Mouse (Mus musculus): ENCODE results near the gene Ccdc141. TPM values are rescaled to one million over a fixed set of nuclear protein-coding genes. Genes with fewer than 3 reads are reported as not detected.

Ccdc141 gene
- polyA plus RNA-seq, 1 experiment from 2014 or later: 31.9 TPM

DNA sequence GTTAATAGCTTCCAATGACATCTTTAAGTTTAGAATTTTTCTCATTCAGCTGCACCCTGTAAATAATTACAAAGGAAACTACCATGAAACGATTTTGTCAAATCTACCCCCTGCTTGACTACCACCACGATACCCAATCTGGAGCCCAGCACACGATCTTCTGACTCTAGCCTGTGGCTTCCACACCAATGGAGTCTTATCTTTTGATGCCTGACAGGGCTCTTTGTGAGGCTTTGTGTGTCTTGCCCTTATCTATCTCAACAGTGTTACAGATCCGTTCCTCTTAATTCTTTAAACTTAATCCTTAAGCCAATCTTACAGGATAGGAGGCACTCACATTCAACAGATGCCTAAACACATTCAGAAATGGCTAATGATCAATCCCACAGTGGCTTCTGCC lies 16.4 kb downstream of the Ccdc141 start:
- 28% methylated on average over 4 of the region's 4 CpGs for WGBS
- Histone ChIP-seq H3K4me1 (ENCODE audit: insufficient read depth, low read depth, low read length) (no peaks in the 10 kb centered on the region), H3K36me3 (ENCODE audit: insufficient read depth, low read length) (no peaks in the 10 kb centered on the region), H3K9ac (replicated peaks; ENCODE audit: low read depth) (no peak overlapping the region), H3K4me2 (replicated peaks; ENCODE audit: low read depth, low read length) (no peak overlapping the region), H3K27ac (ENCODE audit: low read length) (no peak overlapping the region), H3K27me3 (replicated peaks; ENCODE audit: insufficient read depth, low read length) (no peaks in the 10 kb centered on the region), H3K4me3 (ENCODE audit: low read depth, low read length) (no peak overlapping the region), H3K9me3 (ENCODE audit: low read length) (no peaks in the 10 kb centered on the region)
- ATAC-seq: no peak
- no peak for DNase-seq (ENCODE audit: low spot score)
- TF ChIP-seq CTCF (IDR thresholded peaks at IDR 0.05): no peak
- no peak for TF ChIP-seq EP300 (IDR thresholded peaks at IDR 0.05)

- H3K4me3 ChIP-seq (ENCODE audit: low read depth, low read length): no peak overlapping the region
- no peak overlapping the region for H3K27ac ChIP-seq (ENCODE audit: low read length)
- H3K4me2 ChIP-seq (replicated peaks; ENCODE audit: low read depth, low read length): no peak overlapping the region
- H3K36me3 ChIP-seq (ENCODE audit: insufficient read depth, low read length): no peaks in the 10 kb centered on the region
- H3K9me3 ChIP-seq (ENCODE audit: low read length): no peaks in the 10 kb centered on the region
- ATAC-seq (no peak), DNase-seq (ENCODE audit: low spot score) (no peak)
- H3K27me3 ChIP-seq (replicated peaks; ENCODE audit: insufficient read depth, low read length): no peaks in the 10 kb centered on the region
- WGBS: 90% methylated on average over 8 of the region's 8 CpGs
- H3K9ac ChIP-seq (replicated peaks; ENCODE audit: low read depth): no peak overlapping the region
- TF ChIP-seq EP300 (IDR thresholded peaks at IDR 0.05) (no peak), CTCF (IDR thresholded peaks at IDR 0.05) (no peak)
- H3K4me1 ChIP-seq (ENCODE audit: insufficient read depth, low read depth, low read length): no peaks in the 10 kb centered on the region
These were observed 19.2 kb downstream of the Ccdc141 start for GRCm38 (mm10) chr2:77151255-77151654.

- no peak overlapping the region for H3K4me2 ChIP-seq (replicated peaks; ENCODE audit: low read depth, low read length)
- 34% methylated on average over 2 of the region's 2 CpGs for WGBS
- TF ChIP-seq CTCF (IDR thresholded peaks at IDR 0.05) (no peak), EP300 (IDR thresholded peaks at IDR 0.05) (no peak)
These were observed 20.9 kb downstream of the Ccdc141 start for GRCm38 (mm10) chr2:77149576-77149975.

GRCm38 (mm10) chr2:77148215-77148614 lies 22.2 kb downstream of the Ccdc141 start:
- DNase-seq (ENCODE audit: low spot score) (no peak), ATAC-seq (no peak)
- no peak for TF ChIP-seq EP300 (IDR thresholded peaks at IDR 0.05)
- no peak for TF ChIP-seq CTCF (IDR thresholded peaks at IDR 0.05)
- no peak overlapping the region for H3K27ac ChIP-seq (ENCODE audit: low read length)
- 60% methylated on average over 4 of the region's 4 CpGs for WGBS
- no peaks in the 10 kb centered on the region for H3K4me1 ChIP-seq (ENCODE audit: insufficient read depth, low read depth, low read length)
- H3K27me3 ChIP-seq (replicated peaks; ENCODE audit: insufficient read depth, low read length): no peaks in the 10 kb centered on the region
- H3K4me2 ChIP-seq (replicated peaks; ENCODE audit: low read depth, low read length): no peak overlapping the region
- H3K36me3 ChIP-seq (ENCODE audit: insufficient read depth, low read length): no peaks in the 10 kb centered on the region
- no peaks in the 10 kb centered on the region for H3K9me3 ChIP-seq (ENCODE audit: low read length)
- no peak overlapping the region for H3K4me3 ChIP-seq (ENCODE audit: low read depth, low read length)
- H3K9ac ChIP-seq (replicated peaks; ENCODE audit: low read depth): no peak overlapping the region

More at GRCm38 (mm10) chr2:77149576-77149975, 20.9 kb downstream of the Ccdc141 start:
- no peak for ATAC-seq
- Histone ChIP-seq H3K4me3 (ENCODE audit: low read depth, low read length) (no peak overlapping the region), H3K36me3 (ENCODE audit: insufficient read depth, low read length) (no peaks in the 10 kb centered on the region), H3K4me1 (ENCODE audit: insufficient read depth, low read depth, low read length) (no peaks in the 10 kb centered on the region), H3K9me3 (ENCODE audit: low read length) (no peaks in the 10 kb centered on the region), H3K27ac (ENCODE audit: low read length) (no peak overlapping the region), H3K9ac (replicated peaks; ENCODE audit: low read depth) (no peak overlapping the region), H3K27me3 (replicated peaks; ENCODE audit: insufficient read depth, low read length) (no peaks in the 10 kb centered on the region)
- no peak for DNase-seq (ENCODE audit: low spot score)

DNA sequence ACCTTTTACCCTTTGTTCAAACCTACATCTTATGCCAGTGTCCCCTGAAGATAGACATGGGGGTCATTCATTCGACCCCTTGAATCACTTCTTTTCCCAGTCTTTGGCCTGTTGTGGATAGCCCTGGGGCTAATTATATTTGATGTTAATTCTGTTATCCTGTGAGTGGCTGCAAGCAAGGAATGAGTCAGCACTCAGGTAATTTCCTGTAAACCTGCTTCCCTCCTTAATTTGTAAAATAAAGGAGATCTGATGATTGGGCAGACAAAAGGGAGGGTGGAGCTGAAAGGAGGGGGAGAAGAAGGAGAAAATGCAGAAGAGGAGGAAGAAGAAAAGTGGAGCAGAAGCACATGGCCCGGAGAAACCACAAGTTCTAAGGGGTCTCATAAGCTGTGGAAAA lies 23.5 kb downstream of the Ccdc141 start:
- Histone ChIP-seq H3K27me3 (replicated peaks; ENCODE audit: insufficient read depth, low read length) (no peaks in the 10 kb centered on the region), H3K27ac (ENCODE audit: low read length) (no peak overlapping the region), H3K4me1 (ENCODE audit: insufficient read depth, low read depth, low read length) (no peaks in the 10 kb centered on the region), H3K9me3 (ENCODE audit: low read length) (no peaks in the 10 kb centered on the region), H3K4me3 (ENCODE audit: low read depth, low read length) (no peak overlapping the region), H3K9ac (replicated peaks; ENCODE audit: low read depth) (no peak overlapping the region), H3K4me2 (replicated peaks; ENCODE audit: low read depth, low read length) (no peak overlapping the region), H3K36me3 (ENCODE audit: insufficient read depth, low read length) (no peaks in the 10 kb centered on the region)
- DNase-seq (ENCODE audit: low spot score): no peak
- no peak for ATAC-seq
- WGBS: 76% methylated on average over 2 of the region's 2 CpGs
- TF ChIP-seq EP300 (IDR thresholded peaks at IDR 0.05) (no peak), CTCF (IDR thresholded peaks at IDR 0.05) (no peak)

DNA sequence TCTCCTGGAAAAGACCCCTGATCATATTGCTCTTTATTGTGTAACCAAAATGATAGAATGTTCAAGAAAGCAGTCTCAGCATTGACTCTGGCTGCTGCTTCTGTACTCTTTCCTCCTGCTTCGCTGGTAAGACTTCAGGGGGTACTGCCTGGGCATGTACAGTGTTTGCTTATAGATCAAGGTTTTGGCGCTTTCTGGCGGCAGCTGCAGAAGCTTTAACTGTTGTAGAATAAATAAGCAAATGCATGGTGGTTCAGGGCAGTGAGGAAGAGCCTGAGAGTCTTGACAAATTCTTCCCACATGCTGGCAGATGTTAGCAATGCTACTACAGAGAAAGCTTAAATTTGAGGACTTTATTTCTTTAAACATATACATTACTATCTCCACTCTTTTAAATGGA lies 24.1 kb downstream of the Ccdc141 start:
- WGBS: 42% methylated on average over 3 of the region's 3 CpGs
- no peaks in the 10 kb centered on the region for H3K27me3 ChIP-seq (replicated peaks; ENCODE audit: insufficient read depth, low read length)
- H3K9ac ChIP-seq (replicated peaks; ENCODE audit: low read depth): no peak overlapping the region
- H3K9me3 ChIP-seq (ENCODE audit: low read length): no peaks in the 10 kb centered on the region
- no peak for ATAC-seq
- H3K27ac ChIP-seq (ENCODE audit: low read length): no peak overlapping the region
- TF ChIP-seq EP300 (IDR thresholded peaks at IDR 0.05) (no peak), CTCF (IDR thresholded peaks at IDR 0.05) (no peak)
- DNase-seq (ENCODE audit: low spot score): no peak
- H3K4me3 ChIP-seq (ENCODE audit: low read depth, low read length): no peak overlapping the region
- H3K4me2 ChIP-seq (replicated peaks; ENCODE audit: low read depth, low read length): no peak overlapping the region
- no peaks in the 10 kb centered on the region for H3K36me3 ChIP-seq (ENCODE audit: insufficient read depth, low read length)
- no peaks in the 10 kb centered on the region for H3K4me1 ChIP-seq (ENCODE audit: insufficient read depth, low read depth, low read length)

DNA sequence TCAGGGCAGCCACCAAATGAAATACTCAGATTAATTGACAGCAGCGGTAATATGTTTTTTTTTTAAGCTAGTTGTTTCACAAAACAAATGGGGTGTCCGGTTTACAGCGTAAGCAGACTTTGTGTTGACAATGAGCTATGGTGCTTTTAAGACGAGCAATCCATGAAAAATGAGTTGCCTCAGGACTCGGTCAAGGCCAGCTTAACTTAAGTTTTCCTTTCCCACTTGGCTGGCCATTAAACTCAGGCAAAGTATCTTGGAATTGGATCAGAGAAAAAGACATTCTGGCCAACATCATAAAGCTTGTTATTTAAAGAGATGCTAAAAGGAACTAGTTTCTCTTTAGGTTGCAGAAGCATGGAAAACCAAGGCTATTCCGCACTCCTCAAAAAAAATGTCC lies 26.9 kb downstream of the Ccdc141 start:
- no peak for ATAC-seq

More for the DNA sequence above, 26.9 kb downstream of the Ccdc141 start:
- no peaks in the 10 kb centered on the region for H3K4me1 ChIP-seq (ENCODE audit: insufficient read depth, low read depth, low read length)
- H3K9me3 ChIP-seq (ENCODE audit: low read length): no peaks in the 10 kb centered on the region
- H3K9ac ChIP-seq (replicated peaks; ENCODE audit: low read depth): no peak overlapping the region
- H3K36me3 ChIP-seq (ENCODE audit: insufficient read depth, low read length): no peaks in the 10 kb centered on the region
- H3K4me2 ChIP-seq (replicated peaks; ENCODE audit: low read depth, low read length): no peak overlapping the region; the same call in 1 of the 2 replicates
- 32% methylated on average over 6 of the region's 6 CpGs for WGBS
- H3K27me3 ChIP-seq (replicated peaks; ENCODE audit: insufficient read depth, low read length): no peaks in the 10 kb centered on the region
- no peak overlapping the region for H3K27ac ChIP-seq (ENCODE audit: low read length)
- TF ChIP-seq EP300 (IDR thresholded peaks at IDR 0.05) (no peak), CTCF (IDR thresholded peaks at IDR 0.05) (no peak)
- H3K4me3 ChIP-seq (ENCODE audit: low read depth, low read length): no peak overlapping the region
- DNase-seq (ENCODE audit: low spot score): no peak
